Mouse (Mus musculus): Measurements from ENCODE around the gene Nrtn. TPM values are rescaled to one million over a fixed set of nuclear protein-coding genes. Genes with fewer than 3 reads are reported as not detected.

Nrtn gene
- total RNA-seq (2023): not detected in 2 replicates

DNA sequence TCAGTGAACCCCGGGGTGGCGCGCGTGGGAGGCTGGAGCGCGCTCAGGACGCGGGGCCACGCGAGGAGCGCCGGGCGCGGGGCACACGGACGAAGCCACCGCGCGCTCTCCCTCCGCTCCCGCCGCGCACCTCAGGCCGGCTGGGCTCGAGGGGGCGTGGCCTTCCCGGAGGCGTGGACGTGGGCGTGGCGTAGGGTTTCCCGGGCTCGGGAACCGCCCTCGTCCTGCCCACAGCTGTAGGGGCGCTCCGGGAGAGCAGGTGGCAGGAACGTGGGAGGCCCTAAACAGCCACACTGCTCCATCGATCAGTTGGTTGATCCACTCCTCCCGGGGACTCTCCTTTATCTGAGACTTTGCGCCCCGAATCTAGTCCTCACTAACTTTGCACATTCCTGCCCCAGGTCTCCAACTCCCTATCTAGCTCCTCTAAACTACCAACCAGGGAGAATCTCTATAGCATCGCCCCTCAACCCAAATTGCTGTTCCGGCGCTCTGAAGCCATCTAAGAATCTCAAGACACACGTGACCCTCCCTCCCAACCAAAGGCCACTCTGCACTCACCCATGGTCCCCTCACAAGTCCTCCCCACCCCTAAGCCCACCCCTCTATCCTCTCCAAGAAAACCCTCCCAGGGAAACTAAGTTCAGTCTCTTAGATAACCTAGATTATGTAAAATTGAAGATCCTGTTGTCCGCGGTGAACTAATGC lies at the start of gene Nrtn:
Nrtn (minus strand) TSS at position 115 of the 708 bp plus-strand sequence.

GRCm38 (mm10) chr17:56769950-56770349 lies 12.6 kb upstream of the Nrtn start, which contains the start of gene Prr22:
Prr22 (plus strand) TSS chr17:56770250.

GRCm38 (mm10) chr17:56764474-56765354 lies 7.4 kb upstream of the Nrtn start, which contains the start of gene Dus3l:
Dus3l (plus strand) TSS chr17:56764757.

DNA sequence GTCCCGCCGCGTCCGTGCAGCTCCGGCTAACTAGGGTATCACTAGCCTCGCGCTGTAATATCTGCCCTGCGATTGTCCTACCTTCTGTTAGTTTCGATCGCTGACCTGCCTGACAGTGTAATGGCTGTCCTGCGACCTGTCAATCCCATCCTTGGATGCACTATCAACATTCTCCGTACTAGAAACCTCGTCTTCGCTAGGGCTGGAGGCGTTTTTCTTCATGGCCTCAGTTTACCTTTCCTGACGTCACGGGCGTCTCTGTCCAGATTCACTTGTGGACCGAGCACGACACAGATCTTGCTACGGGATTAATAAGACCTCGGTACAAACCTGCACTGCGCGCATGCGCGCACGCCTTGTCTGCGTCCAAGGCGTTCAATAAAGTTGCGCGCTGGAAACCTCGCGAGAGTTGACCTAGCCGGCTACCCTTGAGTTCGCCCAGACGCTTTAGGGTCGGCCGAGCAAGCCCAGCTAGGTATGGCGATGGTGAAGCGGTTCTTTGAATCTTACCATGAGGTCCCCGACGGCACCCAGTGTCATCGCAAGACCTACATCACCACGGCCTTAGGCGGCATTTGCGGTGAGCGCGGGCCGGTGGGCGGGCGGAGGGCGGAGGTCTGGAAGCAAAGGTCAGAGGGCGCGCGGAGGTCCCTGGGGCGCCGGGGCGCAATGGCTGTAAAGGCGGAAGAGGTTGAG lies 39.8 kb downstream of the Nrtn start, which contains the start of the genes Ndufa11 and Vmac:
Ndufa11 (plus strand) TSS at position 405 of the 696 bp plus-strand sequence.
Vmac (minus strand) TSS at position 660 of the 696 bp plus-strand sequence.

Other genes with a start within 250 kb of the Nrtn start
- gene Znrf4, start 245.1 kb downstream of the Nrtn start, total RNA-seq (2023): not detected in 2 replicates
- gene Gm20219, start 203.1 kb downstream of the Nrtn start, total RNA-seq (2023): 6.4 and 8.6 TPM in 2 replicates
- gene Safb2, start 172.9 kb downstream of the Nrtn start, total RNA-seq (2023): 354 and 536 TPM in 2 replicates
- gene Safb, start 172.7 kb downstream of the Nrtn start, total RNA-seq (2023): 163 and 266 TPM in 2 replicates
- 34.1 and 47.2 TPM in 2 replicates for gene 2410015M20Rik, start 147.8 kb downstream of the Nrtn start, total RNA-seq (2023)
- 138 and 292 TPM in 2 replicates for gene Rpl36, start 144.1 kb downstream of the Nrtn start, total RNA-seq (2023)
- 18.7 and 28.1 TPM in 2 replicates for gene Lonp1, start 130.6 kb downstream of the Nrtn start, total RNA-seq (2023)
- 3.3 and 4.5 TPM in 2 replicates for gene Catsperd, start 129.4 kb downstream of the Nrtn start, total RNA-seq (2023)
- gene Ranbp3, start 84.2 kb downstream of the Nrtn start, total RNA-seq (2023): 49.4 and 62.2 TPM in 2 replicates
- gene Ndufa11, start 39.8 kb downstream of the Nrtn start, total RNA-seq (2023): 27.1 and 42.7 TPM in 2 replicates
- 1.1 and 1.7 TPM in 2 replicates for gene Vmac, start 39.5 kb downstream of the Nrtn start, total RNA-seq (2023)
- 13.8 and 18.0 TPM in 2 replicates for gene Dus3l, start 7.2 kb upstream of the Nrtn start, total RNA-seq (2023)
- 0.47 TPM in 1 of 2 replicates, not detected in the other for gene Prr22, start 12.7 kb upstream of the Nrtn start, total RNA-seq (2023)
- 10.2 and 12.6 TPM in 2 replicates for gene Rfx2, start 73.5 kb upstream of the Nrtn start, total RNA-seq (2023)
- gene Acsbg2, start 116.9 kb upstream of the Nrtn start, total RNA-seq (2023): not detected in 2 replicates
- gene 1700061G19Rik, start 117.9 kb upstream of the Nrtn start, total RNA-seq (2023): 0.38 TPM in 1 of 2 replicates, not detected in the other
- gene Mllt1, start 177.9 kb upstream of the Nrtn start, total RNA-seq (2023): 15.6 and 19.8 TPM in 2 replicates
- not detected in 2 replicates for gene Acer1, start 224.6 kb upstream of the Nrtn start, total RNA-seq (2023)
- 5.8 and 10.5 TPM in 2 replicates for gene Clpp, start 232.8 kb upstream of the Nrtn start, total RNA-seq (2023)
- 6.7 and 8.1 TPM in 2 replicates for gene Alkbh7, start 239.8 kb upstream of the Nrtn start, total RNA-seq (2023)
- gene Pspn, start 242.5 kb upstream of the Nrtn start, total RNA-seq (2023): not detected in 2 replicates

Data from neutrophil, adult 65 days (primary cell).